Mouse (Mus musculus) urinary bladder, postnatal 0 days (tissue): Measurements from ENCODE around the gene Pheta2. TPM values are rescaled to one million over a fixed set of nuclear protein-coding genes. Genes with fewer than 3 reads are reported as not detected.

Source experiments
- microRNA-seq: library from miRNA; unstranded; fragments of <30 nt; microRNA quantifications from one replicate; pipeline ENCODE4, GENCODE M21; 2016
- polyA plus RNA-seq: library from polyadenylated mRNA; unstranded; fragments of >200 nt; fragmentation: Nextera tagmentation; extraction: Ambion mirVana; gene quantifications from 2 replicates; pipeline ENCODE4 v1.2.1, GENCODE M21; 2015

Pheta2 gene
- polyA plus RNA-seq, result 10.8 and 11.1 TPM in 2 replicates

DNA sequence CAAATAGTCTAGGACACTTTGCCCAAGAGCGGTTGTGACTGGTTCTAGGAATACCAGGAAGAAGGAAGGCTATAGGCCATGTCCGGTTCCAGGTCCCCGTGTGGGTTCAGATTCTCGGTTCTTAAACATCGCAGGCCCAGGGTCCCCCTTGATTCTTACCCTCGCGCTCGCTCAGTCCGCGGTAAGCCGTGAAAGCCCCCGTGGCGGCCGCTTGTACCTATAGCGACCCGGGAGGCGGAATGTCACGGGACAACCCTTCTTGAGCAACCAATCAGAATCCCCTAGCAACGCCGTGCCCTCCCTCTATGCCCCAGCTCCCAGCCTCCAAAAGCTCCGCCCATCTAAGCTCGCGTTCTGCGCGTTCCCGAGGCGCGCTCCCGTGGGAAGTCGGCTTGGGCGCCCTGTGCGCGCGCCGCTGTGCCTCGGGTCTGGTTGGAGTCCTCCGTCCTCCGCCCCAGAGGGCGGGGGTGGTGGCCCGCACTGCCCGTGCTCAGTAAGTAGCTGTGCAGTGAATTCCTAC is at the start of gene Pheta2, which contains the start of the genes Naga and Smdt1:
Gene Pheta2 (plus strand): TSS at position 350 of the 520 bp plus-strand sequence.
Gene Naga (minus strand): TSS at position 333 of the 520 bp plus-strand sequence.
Gene Smdt1 (plus strand): TSS at position 367 of the 520 bp plus-strand sequence.

DNA sequence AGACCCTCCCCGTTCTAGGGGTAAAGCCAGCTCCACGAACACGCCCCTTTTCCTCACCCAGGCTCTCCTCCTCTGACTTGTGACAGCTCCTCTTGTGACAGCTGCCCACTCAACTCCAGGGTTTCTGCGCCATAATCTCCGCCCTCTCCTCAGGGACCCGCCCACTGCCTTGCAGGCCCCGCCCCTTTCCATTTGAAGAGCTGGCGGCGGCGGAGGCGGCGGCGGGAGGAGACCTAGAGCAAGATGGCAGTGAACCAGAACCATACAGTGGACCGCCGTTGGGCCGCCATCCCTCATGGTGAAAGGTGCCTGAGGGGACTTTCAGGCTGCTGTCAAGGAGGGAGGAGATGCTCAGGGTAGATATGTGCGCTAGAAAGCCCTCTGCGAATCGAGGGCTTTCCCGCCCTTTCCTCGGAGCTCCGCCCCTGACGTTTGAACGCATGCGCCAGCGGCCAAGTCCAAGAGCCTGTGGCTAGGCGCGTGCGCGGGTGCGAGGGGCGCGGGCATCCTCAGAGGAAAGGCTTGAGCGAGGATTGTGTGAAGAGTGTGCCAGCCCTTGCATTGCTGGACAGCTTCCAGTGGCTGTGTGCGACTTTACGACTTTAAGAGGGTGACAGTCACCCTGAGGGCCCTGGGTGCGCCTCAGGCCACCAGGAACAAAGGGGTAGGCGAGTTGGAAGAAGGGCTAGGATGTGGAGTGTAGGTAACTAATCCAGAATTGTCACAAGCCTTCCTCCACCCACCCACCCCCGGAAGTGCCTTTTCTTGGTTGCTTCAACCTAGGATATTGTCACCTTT is 39.8 kb upstream of the Pheta2 start, which contains the start of gene Wbp2nl:
Gene Wbp2nl (plus strand): TSS at position 191 of the 798 bp plus-strand sequence.

DNA sequence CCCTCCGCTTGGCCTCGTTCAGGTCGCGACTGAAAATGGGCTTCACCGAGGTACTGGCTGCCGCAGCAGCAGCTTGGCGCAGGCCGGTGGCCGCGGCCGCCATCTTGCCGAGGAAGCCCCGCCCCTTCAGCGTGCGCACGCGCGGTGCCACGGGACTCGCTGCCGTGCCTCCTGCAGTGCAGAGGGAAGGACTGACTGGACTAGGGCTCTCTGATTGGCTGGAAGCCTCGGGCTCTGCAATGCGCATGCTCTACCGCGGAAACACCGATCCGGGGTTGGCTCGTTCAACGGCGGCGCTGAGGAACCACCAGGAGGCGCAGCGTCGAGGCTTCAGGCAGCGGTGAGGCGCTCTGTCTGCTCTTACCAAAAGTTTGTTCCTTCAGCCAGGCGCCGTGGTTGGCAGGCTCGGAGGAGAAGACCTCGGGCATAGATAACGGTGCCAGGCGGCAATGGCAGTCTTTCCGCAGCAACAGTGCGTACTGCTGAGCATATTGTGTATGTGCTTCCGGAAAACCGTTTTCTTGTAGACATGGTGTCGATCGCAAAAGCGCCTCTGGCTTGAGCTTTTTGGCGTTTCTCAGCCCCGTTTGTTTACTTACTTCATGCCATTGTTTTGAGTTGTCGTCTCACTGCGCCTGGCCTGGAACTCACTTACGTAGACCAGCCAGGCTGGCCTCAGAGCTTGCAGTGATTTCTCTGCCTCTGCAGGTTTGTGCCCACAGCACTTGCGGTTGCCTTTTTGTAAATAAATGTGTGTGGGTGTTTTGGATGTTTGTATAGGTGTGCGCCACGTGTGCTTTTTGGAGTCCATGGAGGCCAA is 15.6 kb downstream of the Pheta2 start, which contains the start of gene Ndufa6:
Gene Ndufa6 (minus strand): TSS at position 197 of the 820 bp plus-strand sequence.

DNA sequence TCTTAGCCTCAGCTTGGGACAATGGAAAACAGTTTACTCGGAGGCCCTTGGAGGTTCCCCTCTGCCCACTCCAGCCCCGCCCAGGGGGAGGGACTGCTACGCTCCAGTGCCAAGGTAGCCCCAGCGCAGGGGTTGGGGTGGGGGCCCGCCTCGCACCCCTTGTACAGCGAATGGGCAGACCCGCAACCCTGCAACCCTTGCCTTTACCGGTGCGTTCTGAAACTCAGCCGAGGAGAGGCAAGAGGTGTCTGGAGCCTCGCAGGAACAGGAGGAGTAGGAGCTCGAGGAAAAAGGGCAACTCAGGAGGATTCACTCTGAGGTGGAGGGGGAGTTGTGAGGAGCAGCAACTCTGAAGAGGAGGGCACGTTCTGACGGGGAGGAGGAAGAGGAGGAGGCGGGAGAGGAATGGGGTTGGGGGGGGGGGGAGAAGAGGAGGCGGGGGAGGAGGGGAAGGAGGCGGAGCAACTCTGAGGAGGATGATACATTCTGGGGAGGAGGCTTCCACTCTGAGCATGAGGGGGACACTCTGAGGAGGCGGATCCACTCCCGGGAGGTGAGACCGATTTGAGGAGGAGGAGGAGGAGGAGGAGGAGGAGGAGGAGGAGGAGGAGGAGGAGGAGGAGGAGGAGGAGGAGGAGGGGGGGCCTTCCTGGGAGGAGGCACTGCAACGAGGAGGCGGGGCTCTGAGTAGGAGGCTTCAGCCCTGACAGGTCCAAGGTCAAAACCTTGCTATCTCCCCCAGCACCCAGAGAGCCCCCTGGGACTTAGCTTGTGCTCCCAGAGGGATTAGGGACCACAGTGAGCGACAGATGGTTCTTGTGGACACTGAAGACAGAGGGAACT is 41.4 kb downstream of the Pheta2 start, which contains the start of gene Cyp2d22:
Gene Cyp2d22 (minus strand): TSS at position 390 of the 843 bp plus-strand sequence.

DNA sequence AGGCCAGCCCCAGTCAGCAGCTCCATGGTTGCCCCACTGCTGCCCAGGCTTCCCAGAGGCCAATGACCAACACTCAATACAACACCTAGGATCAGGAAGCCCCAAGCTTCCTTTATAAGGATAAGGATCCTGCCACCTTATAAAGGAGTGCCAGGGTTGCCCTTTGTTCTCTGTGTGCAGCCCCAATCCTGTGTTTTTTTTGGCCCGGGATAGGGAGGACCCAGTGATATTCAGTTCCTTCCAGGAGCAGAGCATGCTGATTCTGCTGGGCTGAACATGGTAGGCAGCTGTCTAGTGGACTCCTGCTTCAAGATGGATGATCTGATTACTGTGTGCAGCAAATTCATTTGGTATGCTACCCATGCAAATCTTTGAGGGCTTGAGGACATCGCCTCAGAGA is 55.2 kb downstream of the Pheta2 start, which contains the start of gene Cyp2d11:
Gene Cyp2d11 (minus strand): TSS at position 101 of the 400 bp plus-strand sequence.

Small RNAs within 50 kb of the gene (microRNA-seq; reads per million reads assigned to microRNA genes)
- gene Mir7684, result not detected

Other genes starting within 250 kb of the Pheta2 start
- 10.0 and 11.2 TPM in 2 replicates for gene Ccdc134, start 211.0 kb upstream of the Pheta2 start, polyA plus RNA-seq
- 109 and 175 TPM in 2 replicates for gene Srebf2, start 191.8 kb upstream of the Pheta2 start, polyA plus RNA-seq
- gene Shisa8, start 126.1 kb upstream of the Pheta2 start, polyA plus RNA-seq, result 0.10 TPM in 1 of 2 replicates, not detected in the other
- not detected in 2 replicates for gene Tnfrsf13c, start 114.6 kb upstream of the Pheta2 start, polyA plus RNA-seq
- gene Cenpm, start 94.2 kb upstream of the Pheta2 start, polyA plus RNA-seq, result 17.1 and 26.2 TPM in 2 replicates
- gene 1500009C09Rik, start 86.5 kb upstream of the Pheta2 start, polyA plus RNA-seq, result not detected in 2 replicates
- 0.48 and 0.78 TPM in 2 replicates for gene Sept3, start 64.0 kb upstream of the Pheta2 start, polyA plus RNA-seq
- gene Wbp2nl, start 40.0 kb upstream of the Pheta2 start, polyA plus RNA-seq, result 0.15 and 0.17 TPM in 2 replicates
- 44.2 and 45.4 TPM in 2 replicates for gene Naga, start within 50 bp of the Pheta2 start, polyA plus RNA-seq
- 237 and 251 TPM in 2 replicates for gene Smdt1, start within 50 bp of the Pheta2 start, polyA plus RNA-seq
- gene Ndufa6, start 15.4 kb downstream of the Pheta2 start, polyA plus RNA-seq, result 504 and 545 TPM in 2 replicates
- 8.6 and 12.0 TPM in 2 replicates for gene Cyp2d22, start 41.3 kb downstream of the Pheta2 start, polyA plus RNA-seq
- not detected in 2 replicates for gene Cyp2d11, start 55.1 kb downstream of the Pheta2 start, polyA plus RNA-seq
- 0.43 TPM in 1 of 2 replicates, not detected in the other for gene Cyp2d10, start 68.3 kb downstream of the Pheta2 start, polyA plus RNA-seq
- gene Cyp2d9, start 94.5 kb downstream of the Pheta2 start, polyA plus RNA-seq, result 0.28 TPM in 1 of 2 replicates, not detected in the other
- gene Cyp2d12, start 216.1 kb downstream of the Pheta2 start, polyA plus RNA-seq, result not detected in 2 replicates